In the genomic region with DNA sequence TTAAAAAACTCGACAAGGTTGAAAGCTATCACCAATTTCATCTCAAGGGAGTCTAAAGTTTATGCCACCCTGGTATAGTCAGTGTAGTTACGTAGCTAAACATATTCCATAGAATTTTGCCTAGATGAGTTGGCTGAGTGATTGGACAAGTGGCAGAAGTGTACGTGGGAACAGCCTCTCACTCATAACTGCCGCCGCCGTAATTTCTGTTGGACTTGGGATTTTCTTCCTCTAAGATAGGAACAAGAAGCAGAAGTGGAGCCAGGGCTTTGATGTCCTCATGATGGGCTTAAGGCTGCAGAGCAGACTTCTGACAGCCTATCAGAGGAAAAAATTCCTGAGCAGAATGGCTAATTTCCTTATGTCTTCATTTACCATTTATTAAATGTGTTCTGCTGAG, we compare ENCODE assay signal across 11 mouse cellular contexts. TPM values are rescaled to one million over a fixed set of nuclear protein-coding genes. Genes with fewer than 3 reads are reported as not detected.
DNase-seq lines count a peak whose midpoint lies in the region; ATAC-seq and TF ChIP-seq lines count a peak whose summit lies in the region.
"Had no signal": no experiment of that assay in that cellular context is flagged by ENCODE, and none has a peak within 500 bp of the region (broad histone marks: within the 10 kb centered on the region; RNA-seq: fewer than 3 reads in every experiment).

No protein-coding gene starts in this region.

- no peak for TF ChIP-seq CTCF in heart, adult 2 months (IDR thresholded peaks at IDR 0.05)
- TF ChIP-seq CTCF in cortical plate, adult 2 months (IDR thresholded peaks at IDR 0.05; ENCODE audit: extremely low read depth, insufficient read depth, low read length): no peak

- H3K9ac ChIP-seq in heart, adult 2 months (ENCODE audit: low read depth, low read length): peak overlapping the region; percentile 29; the same call in 1 of the 2 replicates
- H3K9ac ChIP-seq in limb, embryonic 12.5 days (replicated peaks): no peak overlapping the region
- H3K9ac ChIP-seq in limb, embryonic 14.5 days (ENCODE audit: low read depth, low read length, severe bottlenecking): no peak overlapping the region
- no peak overlapping the region for H3K9ac ChIP-seq in forebrain, embryonic 15.5 days (replicated peaks)

- WGBS in heart, adult 2 months: 30% methylated on average over 6 of the region's 6 CpGs
- 73% methylated on average over 6 of the region's 6 CpGs for WGBS in limb, embryonic 12.5 days
- 84% methylated on average over 6 of the region's 6 CpGs for WGBS in limb, embryonic 10.5 days
- 58% methylated on average over 6 of the region's 6 CpGs for WGBS in limb, embryonic 14.5 days
- 78% methylated on average over 6 of the region's 6 CpGs for WGBS in forebrain, embryonic 15.5 days
- 85% methylated on average over 6 of the region's 6 CpGs for WGBS in forebrain, embryonic 10.5 days

- H3K9me3 ChIP-seq in limb, embryonic 12.5 days: no peaks in the 10 kb centered on the region
- H3K9me3 ChIP-seq in limb, embryonic 10.5 days (replicated peaks): no peaks in the 10 kb centered on the region
- H3K9me3 ChIP-seq in limb, embryonic 14.5 days (ENCODE audit: control insufficient read depth, low read length): no peaks in the 10 kb centered on the region
- no peaks in the 10 kb centered on the region for H3K9me3 ChIP-seq in forebrain, embryonic 15.5 days
- H3K9me3 ChIP-seq in forebrain, embryonic 10.5 days: no peaks in the 10 kb centered on the region

- intact Hi-C loops in heart, adult 2 months (cut with DNase I): loop anchor here (2.0 to 5.0 kb wide), 2 partner anchors 15 to 42 kb away; no protein-coding TSS in a partner anchor
- intact Hi-C loops in heart, postnatal 36 days (cut with DNase I): no loop called here

- H3K79me2 ChIP-seq in heart, adult 2 months (replicated peaks; ENCODE audit: control insufficient read depth, insufficient read depth, low read length): peaks cover 9% of the 10 kb centered on the region

- no peak for TF ChIP-seq POLR2A in heart, adult 2 months (IDR thresholded peaks at IDR 0.05; ENCODE audit: insufficient read depth, low read depth, low read length)
- TF ChIP-seq POLR2A in cortical plate, adult 2 months (IDR thresholded peaks at IDR 0.05; ENCODE audit: extremely low read depth, insufficient read depth, low read length): no peak
- no peak for TF ChIP-seq POLR2A in limb, embryonic 14.5 days (IDR thresholded peaks at IDR 0.05; ENCODE audit: borderline replicate concordance, extremely low read depth, insufficient read depth, insufficient read length)

- ATAC-seq in limb, embryonic 12.5 days (ENCODE audit: insufficient number of reproducible peaks, insufficient read depth, low FRiP score, low TSS enrichment, low read depth): no peak
- no peak for ATAC-seq in limb, embryonic 14.5 days (ENCODE audit: low FRiP score, low read depth)
- no peak for ATAC-seq in forebrain, embryonic 15.5 days (replicated peaks)

- no peak for TF ChIP-seq EP300 in heart, adult 2 months (IDR thresholded peaks at IDR 0.05; ENCODE audit: insufficient read depth, low read depth, low read length)

- no peak overlapping the region for H3K4me3 ChIP-seq in heart, adult 2 months
- H3K4me3 ChIP-seq in limb, embryonic 12.5 days (replicated peaks): no peak overlapping the region
- no peak overlapping the region for H3K4me3 ChIP-seq in limb, embryonic 10.5 days
- no peak overlapping the region for H3K4me3 ChIP-seq in cortical plate, adult 2 months (ENCODE audit: insufficient read depth, low read length)
- no peak overlapping the region for H3K4me3 ChIP-seq in limb, embryonic 14.5 days (replicated peaks; ENCODE audit: low read length)
- no peak overlapping the region for H3K4me3 ChIP-seq in forebrain, embryonic 15.5 days
- no peak overlapping the region for H3K4me3 ChIP-seq in forebrain, embryonic 10.5 days

- peak in 1 of 2 experiments; percentile 21 for DNase-seq in heart, adult 2 months
- no peak for DNase-seq in heart, postnatal 36 days
- no peak for DNase-seq in limb, embryonic 10.5 days (ENCODE audit: low spot score)
- DNase-seq in limb, embryonic 14.5 days (ENCODE audit: low spot score): no peak
- no peak for DNase-seq in forebrain, embryonic 10.5 days (ENCODE audit: extremely low spot score, low spot score)
- DNase-seq: embryo, embryonic 11 days; kidney, adult 9 months; thymus, postnatal 25 days had no signal

- no peak overlapping the region for H3K4me2 ChIP-seq in limb, embryonic 12.5 days
- no peak overlapping the region; the same call in 1 of the 2 replicates for H3K4me2 ChIP-seq in limb, embryonic 14.5 days (replicated peaks; ENCODE audit: low read depth, low read length, severe bottlenecking)
- no peak overlapping the region for H3K4me2 ChIP-seq in forebrain, embryonic 15.5 days (replicated peaks)

- peaks cover 21% of the 10 kb centered on the region for H3K4me1 ChIP-seq in heart, adult 2 months (ENCODE audit: control insufficient read depth, insufficient read depth, low read length)
- peaks cover 21% of the 10 kb centered on the region for H3K4me1 ChIP-seq in limb, embryonic 12.5 days (replicated peaks)
- peaks cover 11% of the 10 kb centered on the region for H3K4me1 ChIP-seq in limb, embryonic 10.5 days
- H3K4me1 ChIP-seq in cortical plate, adult 2 months (ENCODE audit: control insufficient read depth, insufficient read depth, low read length): peaks cover 26% of the 10 kb centered on the region
- peaks cover 16% of the 10 kb centered on the region for H3K4me1 ChIP-seq in limb, embryonic 14.5 days (ENCODE audit: control insufficient read depth, insufficient read depth, low read length)
- H3K4me1 ChIP-seq in forebrain, embryonic 15.5 days: peaks cover 4% of the 10 kb centered on the region; the same call in 1 of the 2 replicates
- peaks cover 24% of the 10 kb centered on the region for H3K4me1 ChIP-seq in forebrain, embryonic 10.5 days

- H3K36me3 ChIP-seq in heart, adult 2 months (ENCODE audit: control insufficient read depth, insufficient read depth, low read length): peaks cover 11% of the 10 kb centered on the region
- peaks cover 3% of the 10 kb centered on the region; the same call in 1 of the 2 replicates for H3K36me3 ChIP-seq in limb, embryonic 12.5 days
- no peaks in the 10 kb centered on the region for H3K36me3 ChIP-seq in limb, embryonic 10.5 days
- no peaks in the 10 kb centered on the region for H3K36me3 ChIP-seq in limb, embryonic 14.5 days (ENCODE audit: control insufficient read depth, insufficient read depth, low read length)
- no peaks in the 10 kb centered on the region for H3K36me3 ChIP-seq in forebrain, embryonic 15.5 days
- peaks cover 4% of the 10 kb centered on the region; the same call in 1 of the 2 replicates for H3K36me3 ChIP-seq in forebrain, embryonic 10.5 days (replicated peaks)

- no peaks in the 10 kb centered on the region for H3K27me3 ChIP-seq in heart, adult 2 months (ENCODE audit: control insufficient read depth, insufficient read depth, low read length)
- H3K27me3 ChIP-seq in limb, embryonic 12.5 days: no peaks in the 10 kb centered on the region
- no peaks in the 10 kb centered on the region for H3K27me3 ChIP-seq in limb, embryonic 10.5 days (ENCODE audit: low read depth, poor library complexity, severe bottlenecking)
- H3K27me3 ChIP-seq in limb, embryonic 14.5 days (ENCODE audit: control insufficient read depth, insufficient read depth, low read length): no peaks in the 10 kb centered on the region
- H3K27me3 ChIP-seq in forebrain, embryonic 15.5 days: no peaks in the 10 kb centered on the region
- H3K27me3 ChIP-seq in forebrain, embryonic 10.5 days (ENCODE audit: poor library complexity, severe bottlenecking): no peaks in the 10 kb centered on the region

- peak overlapping the region; percentile 82 for H3K27ac ChIP-seq in heart, adult 2 months
- peak overlapping the region; percentile 56; the same call in 1 of the 2 replicates for H3K27ac ChIP-seq in limb, embryonic 12.5 days
- H3K27ac ChIP-seq in limb, embryonic 10.5 days: no peak overlapping the region
- peak overlapping the region; percentile 12 for H3K27ac ChIP-seq in cortical plate, adult 2 months (ENCODE audit: insufficient read depth, low read length)
- peak overlapping the region; percentile 69 for H3K27ac ChIP-seq in limb, embryonic 14.5 days (replicated peaks; ENCODE audit: low read depth, low read length)
- no peak overlapping the region for H3K27ac ChIP-seq in forebrain, embryonic 15.5 days (replicated peaks)
- H3K27ac ChIP-seq in forebrain, embryonic 10.5 days: no peak overlapping the region

RNA-seq across cellular contexts. Expression of gene Pkig, which starts 17.5 kb away (rescaled TPM):
- 100 to 1,000 TPM; 214 to 237 TPM for total RNA-seq in heart, adult 2 months (2021)
- 344 and 361 TPM in 2 replicates for polyA plus RNA-seq in heart, adult 2 months (2012; rRNA removed)
- 100 to 1,000 TPM; 221 to 229 TPM for total RNA-seq in heart, postnatal 36 days (2021)
- 133 and 135 TPM in 2 replicates for polyA plus RNA-seq in limb, embryonic 12.5 days (2016; fragmentation: Nextera tagmentation; extraction: Ambion mirVana)
- polyA plus RNA-seq in limb, embryonic 10.5 days (2016; fragmentation: Nextera tagmentation; extraction: Ambion mirVana): 191 and 204 TPM in 2 replicates
- polyA plus RNA-seq in cortical plate, adult 2 months (2012; rRNA removed): 143 and 146 TPM in 2 replicates
- polyA plus RNA-seq in limb, embryonic 14.5 days (2012; rRNA removed): 76.1 and 85.2 TPM in 2 replicates
- polyA plus RNA-seq in limb, embryonic 14.5 days (2014; fragmentation: Nextera tagmentation; extraction: Ambion mirVana): 126 and 133 TPM in 2 replicates
- polyA plus RNA-seq in forebrain, embryonic 15.5 days (2015; fragmentation: Nextera tagmentation; extraction: Ambion mirVana): 157 and 165 TPM in 2 replicates
- 212 and 215 TPM in 2 replicates for polyA plus RNA-seq in forebrain, embryonic 10.5 days (2016; fragmentation: Nextera tagmentation; extraction: Ambion mirVana)

RNA-seq across cellular contexts. Expression of gene Serinc3, which starts 30.7 kb away (rescaled TPM):
- 100 to 1,000 TPM; 294 to 351 TPM for total RNA-seq in heart, adult 2 months (2021)
- 264 and 414 TPM in 2 replicates for polyA plus RNA-seq in heart, adult 2 months (2012; rRNA removed)
- total RNA-seq in heart, postnatal 36 days (2021): 100 to 1,000 TPM; 316 to 421 TPM
- polyA plus RNA-seq in limb, embryonic 12.5 days (2016; fragmentation: Nextera tagmentation; extraction: Ambion mirVana): 25.4 and 29.0 TPM in 2 replicates
- polyA plus RNA-seq in limb, embryonic 10.5 days (2016; fragmentation: Nextera tagmentation; extraction: Ambion mirVana): 17.3 and 20.4 TPM in 2 replicates
- polyA plus RNA-seq in cortical plate, adult 2 months (2012; rRNA removed): 209 and 210 TPM in 2 replicates
- polyA plus RNA-seq in limb, embryonic 14.5 days (2012; rRNA removed): 99.5 and 114 TPM in 2 replicates
- polyA plus RNA-seq in limb, embryonic 14.5 days (2014; fragmentation: Nextera tagmentation; extraction: Ambion mirVana): 40.5 and 43.4 TPM in 2 replicates
- polyA plus RNA-seq in forebrain, embryonic 15.5 days (2015; fragmentation: Nextera tagmentation; extraction: Ambion mirVana): 27.9 and 28.8 TPM in 2 replicates
- 22.1 and 24.1 TPM in 2 replicates for polyA plus RNA-seq in forebrain, embryonic 10.5 days (2016; fragmentation: Nextera tagmentation; extraction: Ambion mirVana)

Comparison
In these comparisons a context has a peak if more than half of its experiments do, and no peak if none do; other contexts are left out.
1. H3K27ac ChIP-seq: peak in heart, adult 2 months (single experiment), limb, embryonic 12.5 days (single experiment), cortical plate, adult 2 months (single experiment) and limb, embryonic 14.5 days (single experiment); none in limb, embryonic 10.5 days (single experiment), forebrain, embryonic 15.5 days (single experiment) and forebrain, embryonic 10.5 days (single experiment).